Mouse (Mus musculus): Measurements from ENCODE around the gene Ltb4r1. TPM values are rescaled to one million over a fixed set of nuclear protein-coding genes. Genes with fewer than 3 reads are reported as not detected.

Gene Ltb4r1
- polyA plus RNA-seq, 1 experiment from 2014 or later: 0.71 TPM

DNA sequence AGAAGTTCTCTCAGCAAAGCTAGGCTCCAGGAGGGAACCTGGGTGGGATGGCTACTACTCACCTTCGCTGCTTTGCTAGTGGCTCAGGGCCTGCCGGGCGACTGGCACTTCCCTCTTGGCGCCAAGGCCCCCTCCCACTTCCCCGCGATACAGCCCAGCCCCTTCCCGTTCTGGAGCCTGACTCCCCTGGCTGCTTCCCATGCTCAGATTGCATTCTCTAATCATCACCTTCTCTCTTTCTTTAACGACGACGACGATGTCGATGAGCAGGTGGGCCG, 18.1 kb downstream of the Ltb4r1 start, which contains the start of gene Adcy4:
Adcy4 (minus strand) TSS at position 138 of the 278 bp plus-strand sequence.
- no peaks in the 10 kb centered on the region for H3K36me3 ChIP-seq (ENCODE audit: insufficient read depth, low read length)
- DNase-seq (ENCODE audit: low spot score) (peak; percentile 32), ATAC-seq (replicated peaks; ENCODE audit: low FRiP score, low read depth) (no peak)
- H3K4me3 ChIP-seq (replicated peaks; ENCODE audit: low read depth, low read length): peak within 1 kb of the TSS; percentile 44
- H3K27me3 ChIP-seq (ENCODE audit: insufficient read depth, low read length): no peaks in the 10 kb centered on the region
- H3K9me3 ChIP-seq (replicated peaks; ENCODE audit: low read length): no peaks in the 10 kb centered on the region
- H3K4me2 ChIP-seq (ENCODE audit: low read length): peak within 1 kb of the TSS; percentile 80
- WGBS: 6% methylated on average over 13 of the region's 13 CpGs
- TF ChIP-seq CTCF (IDR thresholded peaks at IDR 0.05; ENCODE audit: low read depth): no peak
- H3K4me1 ChIP-seq (replicated peaks; ENCODE audit: insufficient read depth, low read length): peaks cover 14% of the 10 kb centered on the region
- peak within 1 kb of the TSS; percentile 75 for H3K27ac ChIP-seq
- H3K9ac ChIP-seq (ENCODE audit: low read depth, low read length): peak within 1 kb of the TSS; percentile 52

DNA sequence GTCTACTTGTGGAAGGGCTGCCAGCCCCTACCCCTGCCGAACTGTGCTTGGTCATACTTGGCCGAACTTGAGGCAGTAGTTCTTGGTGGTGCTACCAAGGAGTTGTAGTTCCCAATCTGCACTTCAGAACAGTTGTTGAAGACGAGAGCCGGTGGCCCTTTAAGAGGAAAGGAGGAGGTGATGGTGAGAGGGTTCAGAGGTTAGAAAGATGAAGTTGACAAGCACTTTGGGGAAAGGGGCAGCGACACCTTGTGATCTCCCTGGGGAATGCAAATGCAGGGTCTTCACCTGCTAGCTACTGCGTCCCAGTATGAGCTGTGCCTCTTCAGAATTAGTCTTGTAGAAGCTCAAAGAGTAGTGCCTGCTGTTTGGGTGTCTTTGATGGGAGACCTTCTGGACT, 19.4 kb downstream of the Ltb4r1 start:
- Histone ChIP-seq H3K27me3 (ENCODE audit: insufficient read depth, low read length) (no peaks in the 10 kb centered on the region; the same call in 1 of the 2 replicates), H3K9me3 (replicated peaks; ENCODE audit: low read length) (no peaks in the 10 kb centered on the region), H3K27ac (no peak overlapping the region), H3K9ac (ENCODE audit: low read depth, low read length) (no peak overlapping the region), H3K4me1 (replicated peaks; ENCODE audit: insufficient read depth, low read length) (peaks cover 14% of the 10 kb centered on the region), H3K4me3 (replicated peaks; ENCODE audit: low read depth, low read length) (no peak overlapping the region), H3K4me2 (ENCODE audit: low read length) (no peak overlapping the region), H3K36me3 (ENCODE audit: insufficient read depth, low read length) (no peaks in the 10 kb centered on the region)
- ATAC-seq (replicated peaks; ENCODE audit: low FRiP score, low read depth) (no peak), DNase-seq (ENCODE audit: low spot score) (no peak)
- 41% methylated on average over 6 of the region's 6 CpGs for WGBS
- peak; percentile 54 for TF ChIP-seq CTCF (IDR thresholded peaks at IDR 0.05; ENCODE audit: low read depth)

DNA sequence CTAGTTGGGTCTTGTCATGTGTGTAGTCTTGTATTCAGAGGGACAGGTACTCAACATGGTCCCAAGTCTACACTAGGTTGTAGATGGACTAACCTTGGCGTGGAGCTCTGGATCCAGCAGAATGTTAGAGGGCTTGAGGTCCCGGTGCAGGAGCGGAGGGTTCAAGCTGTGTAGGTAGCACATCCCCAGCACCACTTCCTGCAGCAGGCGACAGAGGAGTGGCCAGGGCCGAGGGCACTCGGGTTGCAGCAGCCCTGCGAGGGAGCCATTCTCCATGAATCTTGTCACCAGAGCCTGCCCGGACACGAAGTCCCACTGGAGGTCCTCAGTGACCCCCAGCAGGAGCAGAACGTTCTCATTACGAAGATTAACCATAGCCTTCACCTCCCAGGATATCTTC, 22.0 kb downstream of the Ltb4r1 start:
- Histone ChIP-seq H3K9ac (ENCODE audit: low read depth, low read length) (0 out of 2 replicates have a peak overlapping the region, but pooled peaks have one; percentile 32), H3K27ac (no peak overlapping the region), H3K4me1 (replicated peaks; ENCODE audit: insufficient read depth, low read length) (peaks cover 9% of the 10 kb centered on the region), H3K4me3 (replicated peaks; ENCODE audit: low read depth, low read length) (peak overlapping the region; percentile 25; the same call in 1 of the 2 replicates), H3K27me3 (ENCODE audit: insufficient read depth, low read length) (no peaks in the 10 kb centered on the region; the same call in 1 of the 2 replicates), H3K36me3 (ENCODE audit: insufficient read depth, low read length) (no peaks in the 10 kb centered on the region), H3K9me3 (replicated peaks; ENCODE audit: low read length) (no peaks in the 10 kb centered on the region), H3K4me2 (ENCODE audit: low read length) (peak overlapping the region; percentile 58)
- DNase-seq (ENCODE audit: low spot score) (no peak), ATAC-seq (replicated peaks; ENCODE audit: low FRiP score, low read depth) (no peak)
- no peak for TF ChIP-seq CTCF (IDR thresholded peaks at IDR 0.05; ENCODE audit: low read depth)
- WGBS: 33% methylated on average over 11 of the region's 11 CpGs

DNA sequence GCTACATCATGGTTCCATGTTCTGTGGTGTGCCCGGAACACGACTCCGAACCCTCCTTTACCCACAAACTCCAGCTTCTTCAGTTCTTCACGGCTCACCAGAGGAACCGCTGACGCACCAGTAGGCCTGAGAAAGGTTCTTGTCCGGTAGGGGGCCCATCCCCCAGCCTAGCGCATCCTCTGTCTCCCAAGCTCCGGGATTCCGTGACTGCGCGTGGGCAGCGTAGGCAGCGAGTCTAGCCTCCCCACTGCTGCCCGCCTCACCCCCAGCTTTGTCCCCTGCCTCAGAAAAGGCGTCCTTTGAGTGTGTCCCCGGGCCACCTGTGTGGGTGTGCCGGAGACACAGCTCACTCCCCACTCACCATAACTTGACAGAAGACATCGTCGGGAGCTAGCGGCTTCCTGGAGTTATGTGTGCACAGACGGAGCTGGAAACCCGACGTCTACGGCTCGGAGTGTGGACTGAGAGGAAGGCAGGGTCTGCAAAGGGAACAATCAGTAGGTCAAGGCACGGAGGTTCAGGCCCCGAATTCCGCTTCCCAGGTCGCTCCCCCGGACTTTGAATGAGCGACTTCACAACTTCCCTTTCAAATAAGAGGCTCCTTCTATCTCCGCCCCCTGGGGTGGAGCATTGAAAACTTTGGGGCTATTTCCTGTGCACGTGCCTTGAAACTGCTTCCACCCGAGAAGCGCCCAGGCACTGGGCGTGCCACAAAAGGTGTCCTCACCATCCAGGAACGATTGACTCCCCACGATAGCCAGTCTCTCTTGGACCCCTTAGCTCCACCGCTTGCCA, 22.7 kb downstream of the Ltb4r1 start, which contains the start of gene Ripk3:
Ripk3 (minus strand) TSS at position 610 of the 795 bp plus-strand sequence.
- ATAC-seq (replicated peaks; ENCODE audit: low FRiP score, low read depth): peak; percentile 25; the same call in 1 of the 2 replicates
- H3K9me3 ChIP-seq (replicated peaks; ENCODE audit: low read length): no peaks in the 10 kb centered on the region
- WGBS: 4% methylated on average over 40 of the region's 40 CpGs
- peaks cover 8% of the 10 kb centered on the region; the same call in 1 of the 2 replicates for H3K4me1 ChIP-seq (replicated peaks; ENCODE audit: insufficient read depth, low read length)
- peak within 1 kb of the TSS; percentile 25 for H3K4me3 ChIP-seq (replicated peaks; ENCODE audit: low read depth, low read length)
- peak within 1 kb of the TSS; percentile 32; the same call in 1 of the 2 replicates for H3K9ac ChIP-seq (ENCODE audit: low read depth, low read length)
- H3K36me3 ChIP-seq (ENCODE audit: insufficient read depth, low read length): no peaks in the 10 kb centered on the region
- H3K27ac ChIP-seq: no peak within 1 kb of the TSS
- peak; percentile 68 for DNase-seq (ENCODE audit: low spot score)
- H3K4me2 ChIP-seq (ENCODE audit: low read length): peak within 1 kb of the TSS; percentile 58
- no peaks in the 10 kb centered on the region; the same call in 1 of the 2 replicates for H3K27me3 ChIP-seq (ENCODE audit: insufficient read depth, low read length)
- no peak; the same call in 1 of the 2 replicates for TF ChIP-seq CTCF (IDR thresholded peaks at IDR 0.05; ENCODE audit: low read depth)

DNA sequence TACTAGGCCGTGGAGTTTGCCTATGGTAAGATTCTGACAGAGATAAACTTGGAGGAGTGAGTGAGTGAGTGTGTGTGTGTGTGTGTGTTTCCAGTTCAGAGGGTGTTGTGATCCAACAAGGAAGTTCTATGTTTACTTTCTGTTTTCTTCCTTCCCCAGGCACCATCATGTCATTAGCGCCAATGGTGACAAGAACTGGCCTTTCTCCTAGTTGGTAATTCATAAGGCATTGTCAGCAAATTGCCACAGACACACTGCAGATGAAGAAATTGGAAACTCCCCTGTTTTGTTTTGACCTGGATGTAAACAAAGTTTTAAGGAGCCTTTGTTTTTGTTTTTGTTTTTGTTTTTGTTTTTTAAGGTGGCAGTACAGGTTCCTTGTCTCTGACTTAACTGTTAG, 27.7 kb downstream of the Ltb4r1 start:
- no peak for DNase-seq (ENCODE audit: low spot score)
- no peak for TF ChIP-seq CTCF (IDR thresholded peaks at IDR 0.05; ENCODE audit: low read depth)

DNA sequence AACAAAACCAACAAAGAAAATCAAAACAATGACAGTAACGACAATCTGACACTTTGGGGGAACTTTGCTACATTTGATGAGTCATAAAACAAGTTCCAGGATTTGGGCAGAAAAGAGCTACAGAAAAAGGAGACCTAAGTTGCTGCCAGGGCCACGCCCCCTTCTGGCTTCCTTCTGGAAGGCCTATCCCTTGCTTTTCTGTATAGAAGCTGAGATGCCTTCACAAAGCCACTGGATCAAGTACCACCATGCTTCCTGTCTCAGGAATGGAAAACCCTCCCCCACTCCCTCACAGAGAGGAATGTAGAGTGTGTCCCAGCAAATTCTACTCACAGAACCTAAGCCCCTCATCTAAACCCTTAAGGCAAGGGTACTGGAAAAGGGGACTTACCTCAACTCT, 28.2 kb downstream of the Ltb4r1 start:
- TF ChIP-seq CTCF (IDR thresholded peaks at IDR 0.05; ENCODE audit: low read depth): no peak
- ATAC-seq (replicated peaks; ENCODE audit: low FRiP score, low read depth): no peak
- no peak overlapping the region for H3K4me3 ChIP-seq (replicated peaks; ENCODE audit: low read depth, low read length)

More for the DNA sequence above, 27.7 kb downstream of the Ltb4r1 start:
- H3K9me3 ChIP-seq (replicated peaks; ENCODE audit: low read length): no peaks in the 10 kb centered on the region
- H3K27ac ChIP-seq: no peak overlapping the region
- no peak overlapping the region for H3K4me2 ChIP-seq (ENCODE audit: low read length)
- H3K9ac ChIP-seq (ENCODE audit: low read depth, low read length): no peak overlapping the region
- no peak overlapping the region for H3K4me3 ChIP-seq (replicated peaks; ENCODE audit: low read depth, low read length)
- H3K36me3 ChIP-seq (ENCODE audit: insufficient read depth, low read length): no peaks in the 10 kb centered on the region
- ATAC-seq (replicated peaks; ENCODE audit: low FRiP score, low read depth): no peak
- H3K4me1 ChIP-seq (replicated peaks; ENCODE audit: insufficient read depth, low read length): no peaks in the 10 kb centered on the region
- H3K27me3 ChIP-seq (ENCODE audit: insufficient read depth, low read length): no peaks in the 10 kb centered on the region; the same call in 1 of the 2 replicates
- WGBS: 53% methylated on average over 2 of the region's 2 CpGs

More for the DNA sequence above, 28.2 kb downstream of the Ltb4r1 start:
- Histone ChIP-seq H3K36me3 (ENCODE audit: insufficient read depth, low read length) (no peaks in the 10 kb centered on the region), H3K9ac (ENCODE audit: low read depth, low read length) (no peak overlapping the region), H3K27me3 (ENCODE audit: insufficient read depth, low read length) (no peaks in the 10 kb centered on the region; the same call in 1 of the 2 replicates), H3K4me2 (ENCODE audit: low read length) (no peak overlapping the region), H3K27ac (no peak overlapping the region), H3K4me1 (replicated peaks; ENCODE audit: insufficient read depth, low read length) (no peaks in the 10 kb centered on the region), H3K9me3 (replicated peaks; ENCODE audit: low read length) (no peaks in the 10 kb centered on the region)
- WGBS: 48% methylated on average over 2 of the region's 2 CpGs
- DNase-seq (ENCODE audit: low spot score): no peak
